ENCODE assay signal across 28 mouse cellular contexts in the genomic region with DNA sequence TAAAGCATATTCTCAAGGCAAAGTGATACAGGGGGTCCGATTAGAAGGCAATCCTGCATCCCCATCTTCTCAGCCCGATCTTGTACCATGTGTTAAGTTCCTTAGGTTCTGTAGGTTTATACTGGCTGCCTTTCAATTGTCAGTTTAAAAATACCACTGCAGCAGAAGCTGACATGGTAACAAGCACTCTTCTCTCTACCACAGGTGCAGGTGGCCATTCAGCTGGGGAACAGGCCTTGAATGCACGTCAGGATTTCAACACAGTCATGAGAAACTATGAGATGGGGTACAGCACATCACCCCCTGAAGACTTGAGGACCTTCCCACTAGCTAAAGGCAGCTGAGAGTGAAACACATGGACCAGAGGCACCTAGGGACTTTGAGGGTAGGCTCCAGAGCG. TPM values are rescaled to one million over a fixed set of nuclear protein-coding genes. Genes with fewer than 3 reads are reported as not detected.
"Had no signal": no experiment of that assay in that cellular context is flagged by ENCODE, and none has a peak within 500 bp of the region (broad histone marks: within the 10 kb centered on the region; RNA-seq: fewer than 3 reads in every experiment).

No protein-coding gene starts in this region.

- H3K4me3 ChIP-seq: embryonic facial prominence, embryonic 10.5 days; embryonic facial prominence, embryonic 12.5 days; embryonic facial prominence, embryonic 13.5 days; embryonic facial prominence, embryonic 15.5 days; erythroblast, embryonic 14.5 days; forebrain, embryonic 10.5 days; forebrain, embryonic 12.5 days; forebrain, embryonic 13.5 days; forebrain, embryonic 15.5 days; gastrocnemius, adult 2 months; heart, embryonic 10.5 days had no signal

- H3K27ac ChIP-seq: embryonic facial prominence, embryonic 10.5 days; embryonic facial prominence, embryonic 12.5 days; embryonic facial prominence, embryonic 13.5 days; embryonic facial prominence, embryonic 15.5 days; forebrain, embryonic 10.5 days; forebrain, embryonic 12.5 days; forebrain, embryonic 13.5 days; forebrain, embryonic 15.5 days; gastrocnemius, adult 2 months; heart, embryonic 10.5 days had no signal

- H3K4me1 ChIP-seq: embryonic facial prominence, embryonic 10.5 days; embryonic facial prominence, embryonic 12.5 days; embryonic facial prominence, embryonic 13.5 days; embryonic facial prominence, embryonic 15.5 days; forebrain, embryonic 12.5 days; forebrain, embryonic 15.5 days; heart, embryonic 10.5 days had no signal

- H3K4me2 ChIP-seq: embryonic facial prominence, embryonic 12.5 days; embryonic facial prominence, embryonic 13.5 days; embryonic facial prominence, embryonic 15.5 days; forebrain, embryonic 12.5 days; forebrain, embryonic 13.5 days; forebrain, embryonic 15.5 days; heart, embryonic 11.5 days had no signal

- H3K9ac ChIP-seq: embryonic facial prominence, embryonic 12.5 days; embryonic facial prominence, embryonic 13.5 days; embryonic facial prominence, embryonic 15.5 days; forebrain, embryonic 12.5 days; forebrain, embryonic 13.5 days; forebrain, embryonic 15.5 days; forebrain, postnatal 0 days had no signal

- H3K27me3 ChIP-seq: embryonic facial prominence, embryonic 12.5 days; embryonic facial prominence, embryonic 13.5 days; embryonic facial prominence, embryonic 15.5 days; forebrain, embryonic 12.5 days; forebrain, embryonic 13.5 days; forebrain, embryonic 15.5 days had no signal

- DNase-seq: cerebellum, adult 8-10 months; cerebellum, adult 9-10 months; cerebellum, adult 9-11 months; cerebellum, postnatal 10 days; cerebellum, postnatal 14 days; cerebellum, postnatal 25 days; cerebellum, postnatal 36 days; embryo, embryonic 11 days; forebrain, postnatal 0 days; gastrocnemius, adult 2 months; gastrocnemius, postnatal 10 days; gastrocnemius, postnatal 14 days; gastrocnemius, postnatal 25 days; gastrocnemius, postnatal 36 days; heart, adult 18-20 months had no signal

- ATAC-seq: forebrain, embryonic 13.5 days; forebrain, embryonic 14.5 days; forebrain, embryonic 15.5 days; forebrain, embryonic 16.5 days; forebrain, postnatal 0 days had no signal

- H3K9me3 ChIP-seq: embryonic facial prominence, embryonic 10.5 days; embryonic facial prominence, embryonic 12.5 days; embryonic facial prominence, embryonic 13.5 days; embryonic facial prominence, embryonic 15.5 days; forebrain, embryonic 10.5 days; forebrain, embryonic 12.5 days; forebrain, embryonic 13.5 days; forebrain, embryonic 15.5 days; heart, embryonic 10.5 days had no signal

RNA-seq across cellular contexts. Expression of gene Tor3a, which starts 29.3 kb away (rescaled TPM):
- polyA plus RNA-seq: erythroblast, embryonic 14.5 days had no signal
